Mouse (Mus musculus) forebrain, embryonic 13.5 days (tissue): ENCODE data around the gene Rab43. TPM values are rescaled to one million over a fixed set of nuclear protein-coding genes. Genes with fewer than 3 reads are reported as not detected.
"Not testable (repeated sequence)": the region's sequence is repeated elsewhere in the genome, so short reads cannot be mapped to it uniquely, and the experiment has no call there.

ENCODE experiments used
- ATAC-seq: fragments of 200-750 bp; cut with Nextera tagmentation; 2 replicates; pipeline ENCODE4 v1.8.0; 2017
- H3K27ac ChIP-seq: fragments of 300-500 bp; sonication (generic); 2 replicates; pipeline ENCODE4 v1.5.1; 2015; ENCODE audit warnings: inconsistent platforms, mild to moderate bottlenecking, moderate library complexity
- H3K27me3 ChIP-seq: fragments of 300-500 bp; sonication (generic); 2 replicates; pipeline ENCODE4 v1.6.1; 2015; ENCODE audit warnings: mild to moderate bottlenecking, inconsistent platforms
- H3K36me3 ChIP-seq: fragments of 300-500 bp; sonication (generic); 2 replicates; pipeline ENCODE4 v1.6.1; 2015; ENCODE audit warnings: mild to moderate bottlenecking, inconsistent platforms; ENCODE audit not compliant: poor library complexity, severe bottlenecking
- H3K4me1 ChIP-seq: fragments of 300-500 bp; sonication (generic); 2 replicates; pipeline ENCODE4 v1.6.1; 2015; ENCODE audit warnings: inconsistent platforms
- H3K4me2 ChIP-seq: fragments of 300-500 bp; sonication (generic); 2 replicates; pipeline ENCODE4 v1.6.1; 2015; ENCODE audit warnings: inconsistent platforms, mild to moderate bottlenecking, moderate library complexity
- H3K4me3 ChIP-seq: fragments of 300-500 bp; sonication (generic); 2 replicates; pipeline ENCODE4 v1.5.1; 2015; ENCODE audit warnings: mild to moderate bottlenecking, inconsistent platforms
- H3K9ac ChIP-seq: fragments of 300-500 bp; sonication (generic); 2 replicates; pipeline ENCODE4 v1.6.1; 2015; ENCODE audit warnings: mild to moderate bottlenecking, inconsistent platforms
- H3K9me3 ChIP-seq: fragments of 300-500 bp; sonication (generic); replicated peaks from 2 replicates; pipeline ENCODE4 v1.6.1; 2016; ENCODE audit warnings: inconsistent platforms
- WGBS: fragments of 180-500 bp; shearing (Covaris S2); methylation state at CpG from one replicate; pipeline ENCODE4 v1.1.7; 2015; 5-methylcytosine and 5-hydroxymethylcytosine counted together
- polyA plus RNA-seq: library from polyadenylated mRNA; unstranded; fragments of >200 nt; fragmentation: Nextera tagmentation; extraction: Ambion mirVana; gene quantifications from 2 replicates; pipeline ENCODE4 v1.2.1, GENCODE M21; 2015

Gene Rab43
- polyA plus RNA-seq, 1 experiment from 2014 or later, result 7.4 TPM

DNA sequence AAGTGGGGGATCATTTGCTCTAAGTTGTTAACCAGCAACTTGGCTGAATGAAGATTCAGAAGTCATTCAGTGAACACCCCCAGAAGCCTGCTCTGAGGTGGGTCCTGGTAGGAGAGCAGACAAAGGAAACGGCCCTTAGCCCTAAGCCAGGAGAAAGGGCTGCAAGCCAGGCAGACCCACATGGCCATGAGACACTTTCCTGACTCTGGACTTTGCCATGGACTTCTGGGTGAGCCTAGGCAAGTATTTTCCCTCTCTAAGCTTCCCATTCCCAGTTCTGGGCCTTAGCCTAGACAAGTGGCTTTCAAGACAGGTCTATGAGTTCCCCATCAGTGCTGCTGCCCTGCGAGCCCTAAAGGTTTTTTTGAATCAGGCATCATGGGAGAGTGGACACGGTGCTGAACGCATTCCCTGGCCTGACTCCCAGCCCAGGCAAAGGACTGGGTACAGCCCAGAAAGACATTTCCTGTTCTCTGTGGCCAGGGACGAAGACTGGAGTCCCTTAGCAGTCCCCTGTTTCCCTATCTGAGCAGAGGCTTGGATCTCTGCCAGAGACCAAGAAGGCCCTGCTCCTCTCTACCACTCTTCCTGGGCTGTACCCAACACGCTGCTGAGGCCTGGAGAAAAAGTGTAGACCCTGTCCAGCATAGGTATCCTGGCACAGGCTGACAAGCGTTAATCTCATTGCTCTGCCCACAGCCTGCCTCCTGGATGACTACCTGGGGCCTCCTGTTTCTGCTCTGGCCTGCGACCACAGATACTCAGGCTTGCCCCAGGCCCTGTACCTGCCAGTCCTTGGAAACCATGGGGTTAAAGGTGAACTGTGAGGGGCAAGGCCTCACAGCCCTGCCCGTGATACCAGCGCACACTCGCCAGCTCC is 33.4 kb downstream of the Rab43 start:
- H3K36me3 ChIP-seq, result no peaks in the 10 kb centered on the region
- H3K4me1 ChIP-seq, result no peaks in the 10 kb centered on the region
- no peak overlapping the region for H3K9ac ChIP-seq
- no peak overlapping the region for H3K4me3 ChIP-seq
- H3K9me3 ChIP-seq, result no peaks in the 10 kb centered on the region
- 76% methylated on average over 11 of the region's 11 CpGs for WGBS
- H3K27me3 ChIP-seq, result no peaks in the 10 kb centered on the region
- H3K27ac ChIP-seq, result no peak overlapping the region
- H3K4me2 ChIP-seq, result no peak overlapping the region
- ATAC-seq, result no peak

DNA sequence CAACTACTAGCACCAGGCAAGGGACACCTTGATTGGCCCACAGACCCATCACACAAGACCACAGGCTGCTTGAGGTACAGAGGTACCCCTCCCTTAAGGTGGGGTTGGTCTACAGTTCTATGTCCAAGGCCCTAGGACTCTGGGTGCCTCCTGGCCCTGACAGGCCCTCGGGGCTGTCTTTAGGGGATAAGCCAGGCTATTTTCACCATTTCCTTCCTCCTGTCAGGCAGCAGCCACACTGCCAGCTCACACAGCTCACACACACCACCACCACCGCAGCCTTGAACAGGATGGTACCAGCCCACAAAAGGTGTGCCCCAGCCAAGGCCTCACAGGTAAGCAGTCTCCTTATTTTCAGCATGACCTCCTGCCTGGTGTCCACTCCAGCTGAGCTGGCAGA is 34.1 kb downstream of the Rab43 start, which contains the start of gene Gp9:
Gene Gp9, plus strand, starts transcription at position 231 of the 400 bp plus-strand sequence.
- WGBS, result 85% methylated on average over 2 of the region's 2 CpGs
- H3K4me3 ChIP-seq, result no peak within 1 kb of the TSS
- ATAC-seq, result no peak

DNA sequence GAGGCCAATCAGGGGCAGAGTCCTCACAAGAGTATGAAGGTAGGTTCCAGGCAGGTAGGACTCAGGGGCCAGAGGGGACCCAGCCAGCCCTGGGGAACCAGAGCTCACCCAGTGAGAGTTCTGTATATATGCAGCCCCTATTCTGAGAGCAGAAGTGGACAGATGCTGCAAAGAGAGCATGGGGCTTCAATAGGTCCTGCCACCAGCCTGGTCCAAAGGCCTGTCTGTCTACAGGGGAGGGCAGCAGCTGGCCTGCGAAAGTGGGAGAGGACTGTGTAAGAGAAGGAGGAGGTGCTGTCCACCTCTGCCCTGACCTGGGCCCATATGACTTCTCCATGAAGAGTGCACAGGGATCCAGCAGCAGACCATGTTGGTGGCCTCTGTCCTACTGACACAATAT is 35.3 kb downstream of the Rab43 start:
- ATAC-seq, result no peak
- H3K9ac ChIP-seq, result no peak overlapping the region
- no peaks in the 10 kb centered on the region for H3K27me3 ChIP-seq
- H3K36me3 ChIP-seq, result no peaks in the 10 kb centered on the region
- H3K4me1 ChIP-seq, result no peaks in the 10 kb centered on the region
- no peak overlapping the region for H3K4me2 ChIP-seq
- WGBS, result 92% methylated on average over 1 of the region's 1 CpGs
- H3K9me3 ChIP-seq, result no peaks in the 10 kb centered on the region
- no peak overlapping the region for H3K4me3 ChIP-seq
- H3K27ac ChIP-seq, result no peak overlapping the region

More for the DNA sequence above, 34.1 kb downstream of the Rab43 start, which contains the start of gene Gp9:
- no peaks in the 10 kb centered on the region for H3K36me3 ChIP-seq
- H3K4me2 ChIP-seq, result no peak within 1 kb of the TSS
- H3K9ac ChIP-seq, result no peak within 1 kb of the TSS
- H3K27ac ChIP-seq, result no peak within 1 kb of the TSS
- no peaks in the 10 kb centered on the region for H3K27me3 ChIP-seq
- H3K9me3 ChIP-seq, result no peaks in the 10 kb centered on the region
- no peaks in the 10 kb centered on the region for H3K4me1 ChIP-seq

DNA sequence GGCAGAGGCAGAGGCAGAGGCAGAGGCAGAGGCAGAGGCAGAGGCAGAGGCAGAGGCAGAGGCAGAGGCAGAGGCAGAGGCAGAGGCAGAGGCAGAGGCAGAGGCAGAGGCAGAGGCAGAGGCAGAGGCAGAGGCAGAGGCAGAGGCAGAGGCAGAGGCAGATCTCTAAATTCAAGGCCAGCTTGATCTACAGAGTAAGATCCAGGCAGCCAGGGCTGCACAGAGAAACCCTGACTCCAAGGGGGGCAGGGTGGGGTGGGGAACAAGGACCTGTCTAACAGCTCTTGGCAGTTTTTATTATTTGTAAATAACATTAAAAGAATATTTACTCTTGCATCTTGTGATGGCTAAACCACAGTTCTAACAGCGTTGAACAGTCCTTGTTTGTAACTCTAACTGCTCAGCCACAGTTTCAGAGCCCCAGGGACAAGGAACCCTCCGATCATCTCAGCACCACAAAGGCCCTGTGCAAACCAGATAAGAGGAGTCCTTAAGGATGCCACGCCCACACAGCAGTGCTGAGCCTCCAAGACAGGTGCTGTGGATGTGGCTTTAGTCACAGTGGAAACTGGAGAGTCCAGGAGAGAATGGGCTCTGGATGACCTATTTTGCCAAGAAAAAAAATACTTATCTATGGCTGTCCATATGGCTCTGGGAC is 36.2 kb downstream of the Rab43 start:
- Histone ChIP-seq H3K27me3 (no peaks in the 10 kb centered on the region), H3K36me3 (no peaks in the 10 kb centered on the region), H3K4me3 (no peak overlapping the region), H3K4me1 (no peaks in the 10 kb centered on the region), H3K27ac (no peak overlapping the region), H3K4me2 (no peak overlapping the region), H3K9ac (no peak overlapping the region), H3K9me3 (no peaks in the 10 kb centered on the region)
- no peak for ATAC-seq
- 80% methylated on average over 3 of the region's 3 CpGs for WGBS

DNA sequence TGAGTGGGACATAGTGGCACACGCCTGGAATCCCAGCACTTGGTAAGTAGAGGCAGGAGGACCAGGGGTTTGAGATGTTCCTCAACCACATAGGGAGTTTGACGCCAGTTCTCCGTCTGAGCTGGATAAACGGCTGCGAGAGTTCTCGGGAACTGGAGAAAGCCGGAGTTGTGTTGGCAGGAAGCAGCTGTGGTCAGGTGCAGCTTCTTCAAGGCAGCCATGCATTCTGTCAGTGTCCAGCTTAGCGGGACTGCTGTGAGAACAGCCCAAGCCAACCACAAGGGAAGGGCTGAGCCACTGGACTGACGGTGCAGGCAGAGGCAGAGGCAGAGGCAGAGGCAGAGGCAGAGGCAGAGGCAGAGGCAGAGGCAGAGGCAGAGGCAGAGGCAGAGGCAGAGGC is 37.1 kb downstream of the Rab43 start:
- no peak overlapping the region for H3K9ac ChIP-seq
- ATAC-seq, result no peak
- H3K4me1 ChIP-seq, result no peaks in the 10 kb centered on the region
- no peak overlapping the region for H3K4me3 ChIP-seq
- 85% methylated on average over 9 of the region's 9 CpGs for WGBS
- H3K27me3 ChIP-seq, result no peaks in the 10 kb centered on the region
- no peaks in the 10 kb centered on the region for H3K9me3 ChIP-seq
- no peak overlapping the region for H3K27ac ChIP-seq
- H3K36me3 ChIP-seq, result no peaks in the 10 kb centered on the region
- no peak overlapping the region for H3K4me2 ChIP-seq

DNA sequence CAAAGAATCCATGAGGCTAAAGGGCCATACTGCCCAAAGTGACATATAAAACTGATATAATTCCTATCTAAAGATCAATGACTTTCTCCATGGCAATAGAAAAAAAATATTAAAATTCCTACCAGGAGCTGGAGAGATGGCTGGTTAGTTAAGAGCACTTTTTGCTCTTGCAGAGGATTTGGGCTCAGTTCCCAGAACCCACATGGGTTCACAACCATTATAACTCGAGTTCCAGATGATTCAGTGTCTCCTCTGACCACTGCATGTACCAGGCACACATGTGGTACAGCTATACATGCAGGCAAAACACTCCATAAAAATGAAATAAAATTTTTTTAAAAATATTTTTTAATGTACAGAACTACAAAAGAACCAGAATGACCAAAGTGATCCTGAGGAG is 37.5 kb downstream of the Rab43 start:
- H3K9me3 ChIP-seq, result no peaks in the 10 kb centered on the region
- H3K27ac ChIP-seq, result no peak overlapping the region
- H3K4me3 ChIP-seq, result no peak overlapping the region
- H3K4me2 ChIP-seq, result no peak overlapping the region
- no peaks in the 10 kb centered on the region for H3K4me1 ChIP-seq
- H3K36me3 ChIP-seq, result no peaks in the 10 kb centered on the region
- ATAC-seq, result no peak
- no peaks in the 10 kb centered on the region for H3K27me3 ChIP-seq
- 45% methylated on average over 1 of the region's 1 CpGs for WGBS
- no peak overlapping the region for H3K9ac ChIP-seq

DNA sequence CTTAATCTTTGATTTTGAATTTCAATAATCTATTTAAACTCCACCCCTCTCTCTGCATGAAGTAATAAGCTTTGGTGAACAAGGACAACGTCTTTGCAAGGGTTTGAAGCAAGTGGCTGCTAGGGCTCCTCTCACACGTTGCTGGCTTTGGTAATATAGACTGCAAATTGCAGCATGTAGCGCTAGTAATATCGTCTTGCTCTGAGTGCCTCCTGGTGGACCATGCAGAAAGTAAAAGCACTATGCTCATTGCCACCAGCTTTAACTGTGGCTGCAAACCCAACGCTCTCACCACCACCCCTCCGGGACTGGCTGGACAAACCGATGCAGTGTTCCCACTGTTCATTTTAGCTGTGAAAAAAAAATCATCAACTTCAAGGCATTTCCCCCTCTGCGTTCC is 41.3 kb downstream of the Rab43 start:
- no peak overlapping the region for H3K9ac ChIP-seq
- no peaks in the 10 kb centered on the region for H3K27me3 ChIP-seq
- no peak for ATAC-seq
- no peak overlapping the region for H3K4me2 ChIP-seq
- no peaks in the 10 kb centered on the region for H3K9me3 ChIP-seq
- no peaks in the 10 kb centered on the region for H3K4me1 ChIP-seq
- no peak overlapping the region for H3K27ac ChIP-seq
- no peak overlapping the region for H3K4me3 ChIP-seq
- H3K36me3 ChIP-seq, result no peaks in the 10 kb centered on the region
- WGBS, result 56% methylated on average over 8 of the region's 8 CpGs

DNA sequence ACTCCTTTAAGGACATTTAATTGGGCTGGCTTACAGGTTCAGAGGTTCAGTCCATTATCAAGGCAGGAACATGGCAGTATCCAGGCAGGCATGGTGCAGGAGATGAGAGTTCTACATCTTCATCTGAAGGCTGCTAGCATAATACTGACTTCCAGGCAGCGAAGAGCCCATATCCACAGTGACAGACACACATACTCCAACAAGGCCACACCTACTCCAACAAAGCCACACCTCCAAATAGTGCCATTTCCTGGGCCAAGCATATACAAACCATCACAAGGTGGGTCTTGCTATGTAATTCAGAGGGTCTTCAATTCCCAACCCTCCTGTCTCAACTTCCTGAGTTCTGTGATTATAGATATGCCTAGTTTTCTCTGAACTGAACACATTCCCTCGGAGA is 47.7 kb downstream of the Rab43 start:
- H3K36me3 ChIP-seq, H3K9me3 ChIP-seq, ATAC-seq, H3K4me2 ChIP-seq, H3K27me3 ChIP-seq, H3K9ac ChIP-seq, H3K4me3 ChIP-seq, H3K27ac ChIP-seq, H3K4me1 ChIP-seq: not testable (repeated sequence)
- WGBS, result 92% methylated on average over 2 of the region's 2 CpGs

DNA sequence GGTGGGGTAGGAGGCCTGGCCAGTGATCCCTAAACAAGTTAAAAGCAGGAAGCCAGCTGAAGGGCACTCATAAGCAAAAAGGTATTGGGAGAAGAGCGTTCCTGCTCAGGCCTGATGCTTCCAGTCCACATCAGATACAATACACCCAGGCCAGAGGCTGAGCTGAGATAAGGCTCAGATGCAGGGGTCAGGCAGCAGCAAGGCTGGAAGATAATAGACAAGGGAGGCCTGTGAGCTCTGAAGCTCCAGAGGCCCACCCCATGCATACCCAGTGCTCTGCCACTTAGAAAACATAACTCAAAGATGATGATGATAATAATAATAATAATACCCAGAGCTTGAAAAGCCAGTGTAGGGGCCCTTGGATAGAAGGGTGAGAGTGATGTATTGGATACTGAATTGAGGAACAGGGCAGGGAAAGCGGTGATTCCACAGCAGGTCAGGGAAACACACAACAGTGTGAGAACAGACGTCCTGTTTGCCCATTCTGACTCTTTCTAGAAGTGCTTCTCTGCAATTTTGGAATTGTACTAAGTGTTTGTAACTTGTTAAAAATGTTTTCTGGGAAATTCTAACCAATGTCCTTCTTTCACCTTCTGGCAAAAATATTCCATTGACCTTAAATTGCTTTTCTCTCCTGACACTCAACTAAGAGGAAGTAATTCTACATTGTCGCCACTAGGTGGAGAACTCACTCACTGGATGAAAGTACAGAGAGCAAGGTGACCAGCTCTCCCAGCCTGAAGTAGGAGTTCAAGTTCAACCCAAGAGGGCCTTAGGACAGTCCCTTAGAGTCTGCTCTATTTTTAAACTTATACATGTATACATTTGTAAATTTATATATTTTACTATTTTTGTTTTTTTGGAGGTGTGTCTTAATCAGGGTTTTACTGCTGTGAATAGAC is 48.3 kb downstream of the Rab43 start:
- 69% methylated on average over 4 of the region's 4 CpGs for WGBS
- Histone ChIP-seq H3K36me3 (no peaks in the 10 kb centered on the region), H3K4me3 (no peak overlapping the region), H3K4me2 (no peak overlapping the region), H3K9me3 (no peaks in the 10 kb centered on the region), H3K9ac (no peak overlapping the region), H3K27me3 (no peaks in the 10 kb centered on the region), H3K27ac (no peak overlapping the region), H3K4me1 (no peaks in the 10 kb centered on the region)
- no peak for ATAC-seq

DNA sequence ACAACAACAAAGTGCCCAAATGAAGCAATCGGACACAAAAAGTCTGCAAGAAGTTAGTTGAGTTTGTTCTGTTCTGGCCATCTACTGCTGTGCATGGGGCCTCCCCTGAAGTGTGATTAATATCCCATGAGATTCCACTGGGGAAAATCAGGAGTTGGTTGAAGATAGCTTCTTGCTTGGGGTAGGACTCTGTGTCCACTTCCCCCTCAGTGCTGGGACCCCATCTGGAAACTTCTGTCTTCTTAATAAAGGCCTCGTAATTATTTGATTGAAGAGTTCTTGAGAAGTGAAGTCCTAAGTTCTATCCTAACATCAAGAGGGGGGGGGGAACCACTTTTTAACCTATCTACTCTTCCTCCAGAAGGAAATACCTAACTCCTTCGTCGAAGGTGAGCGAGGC is 49.8 kb downstream of the Rab43 start:
- H3K4me3 ChIP-seq, result no peak overlapping the region
- WGBS, result 89% methylated on average over 5 of the region's 5 CpGs
- no peak overlapping the region for H3K27ac ChIP-seq
- no peak overlapping the region for H3K9ac ChIP-seq
- H3K4me2 ChIP-seq, result no peak overlapping the region
- no peak for ATAC-seq
- H3K27me3 ChIP-seq, result no peaks in the 10 kb centered on the region
- no peaks in the 10 kb centered on the region for H3K36me3 ChIP-seq
- H3K9me3 ChIP-seq, result no peaks in the 10 kb centered on the region
- no peaks in the 10 kb centered on the region for H3K4me1 ChIP-seq

DNA sequence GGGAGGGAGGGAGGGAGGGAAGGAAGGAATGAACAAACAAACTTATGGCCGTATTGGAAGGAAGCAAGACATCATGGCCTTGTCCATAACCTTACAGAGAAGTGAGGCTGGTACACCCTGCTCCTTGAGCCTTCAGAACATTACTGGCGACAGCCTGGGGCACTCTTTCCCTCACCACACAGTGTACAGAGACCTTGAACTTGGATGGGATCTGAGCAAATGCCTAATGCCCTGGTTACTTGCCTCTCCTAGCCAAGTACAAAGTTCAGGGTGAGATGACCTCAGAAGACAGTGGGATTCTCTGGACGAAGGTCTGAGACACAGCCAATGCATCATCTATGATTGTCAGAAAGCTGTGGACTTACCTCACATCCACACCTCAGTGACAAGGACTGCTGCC is 52.1 kb downstream of the Rab43 start:
- no peaks in the 10 kb centered on the region for H3K36me3 ChIP-seq
- H3K27me3 ChIP-seq, result no peaks in the 10 kb centered on the region
- WGBS, result 80% methylated on average over 3 of the region's 3 CpGs
- H3K4me1 ChIP-seq, result no peaks in the 10 kb centered on the region
- H3K4me2 ChIP-seq, result no peak overlapping the region
- no peak overlapping the region for H3K9ac ChIP-seq
- no peak overlapping the region for H3K27ac ChIP-seq
- ATAC-seq, result no peak
- no peak overlapping the region for H3K4me3 ChIP-seq
- H3K9me3 ChIP-seq, result no peaks in the 10 kb centered on the region

DNA sequence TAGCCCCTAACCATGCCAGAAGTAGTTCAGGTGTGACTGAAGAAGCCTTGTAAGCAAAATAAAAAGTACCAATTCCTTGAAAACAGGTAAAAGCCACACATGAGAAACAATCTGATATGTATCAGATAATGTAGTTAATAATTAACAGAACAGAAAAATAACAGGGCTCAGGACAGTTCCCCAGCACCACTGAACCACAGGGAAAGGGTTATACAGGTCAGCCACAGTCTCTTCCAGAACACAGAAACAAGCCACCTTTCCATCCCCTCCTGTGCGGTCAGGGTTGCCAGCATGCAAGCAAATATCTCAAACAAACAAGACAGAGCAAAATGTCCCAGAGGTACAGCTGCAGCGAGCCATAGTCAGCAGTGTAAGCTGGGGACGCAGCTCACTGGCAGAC is 52.6 kb downstream of the Rab43 start:
- WGBS, result 76% methylated on average over 3 of the region's 3 CpGs
- no peaks in the 10 kb centered on the region for H3K36me3 ChIP-seq
- H3K4me2 ChIP-seq, result no peak overlapping the region
- no peak overlapping the region for H3K9ac ChIP-seq
- no peaks in the 10 kb centered on the region for H3K27me3 ChIP-seq
- H3K4me3 ChIP-seq, result no peak overlapping the region
- no peak overlapping the region for H3K27ac ChIP-seq
- no peaks in the 10 kb centered on the region for H3K4me1 ChIP-seq
- no peaks in the 10 kb centered on the region for H3K9me3 ChIP-seq
- no peak for ATAC-seq
